In genomic region chr13:83715308-83715785, GRCm38 (mm10) we compare ENCODE assay signal across 8 mouse cellular contexts.
DNase-seq lines count a peak whose midpoint lies in the region; ATAC-seq and TF ChIP-seq lines count a peak whose summit lies in the region.

No protein-coding gene starts in this region.

- TF ChIP-seq POLR2A in cerebellum, adult 2 months (IDR thresholded peaks at IDR 0.05; ENCODE audit: borderline replicate concordance, insufficient read depth, low read length) = peak; percentile 82; the same call in 1 of the 2 replicates

- under 1% methylated on average over 14 of the region's 14 CpGs for WGBS in cerebellum, adult 2 months
- 5% methylated on average over 14 of the region's 14 CpGs for WGBS in liver, embryonic 12.5 days (ENCODE audit: insufficient replicate concordance)

- H3K27ac ChIP-seq in cerebellum, adult 2 months (ENCODE audit: insufficient read depth, low read length) = peak overlapping the region; percentile 99
- H3K27ac ChIP-seq in liver, embryonic 12.5 days = no peak overlapping the region

- no peaks in the 10 kb centered on the region for H3K36me3 ChIP-seq in megakaryocyte, embryonic 14.5 days (replicated peaks; ENCODE audit: low read length)
- H3K36me3 ChIP-seq in liver, embryonic 12.5 days = no peaks in the 10 kb centered on the region

- no peak for DNase-seq in cerebellum, adult 2 months
- no peak for DNase-seq in cerebellum, postnatal 14 days
- DNase-seq in ovary, postnatal 36 days (ENCODE audit: low spot score) = no peak
- no peak for DNase-seq in kidney, postnatal 14 days

- H3K4me1 ChIP-seq in cerebellum, adult 2 months (ENCODE audit: control insufficient read depth, insufficient read depth, low read length) = peaks cover 12% of the 10 kb centered on the region; the same call in 1 of the 2 replicates
- H3K4me1 ChIP-seq in megakaryocyte, embryonic 14.5 days = peaks cover 36% of the 10 kb centered on the region
- H3K4me1 ChIP-seq in liver, embryonic 12.5 days = no peaks in the 10 kb centered on the region

- ATAC-seq in megakaryocyte, adult 5-6 weeks (ENCODE audit: poor library complexity, severe bottlenecking) = no peak
- peak; percentile 49; the same call in 1 of the 2 replicates for ATAC-seq in liver, embryonic 12.5 days
- no peak for ATAC-seq in erythroblast, adult 5-6 weeks (replicated peaks; ENCODE audit: low FRiP score, poor library complexity, severe bottlenecking)

- peak overlapping the region; percentile 98 for H3K4me3 ChIP-seq in cerebellum, adult 2 months (replicated peaks; ENCODE audit: insufficient read depth, low read depth, low read length)
- peak overlapping the region; percentile 81 for H3K4me3 ChIP-seq in megakaryocyte, embryonic 14.5 days (replicated peaks)
- peak overlapping the region; percentile 13; the same call in 1 of the 2 replicates for H3K4me3 ChIP-seq in liver, embryonic 12.5 days

- H3K4me2 ChIP-seq in liver, embryonic 12.5 days = peak overlapping the region; percentile 29; the same call in 1 of the 2 replicates

- no peaks in the 10 kb centered on the region for H3K27me3 ChIP-seq in cerebellum, adult 2 months (ENCODE audit: control insufficient read depth, insufficient read depth, low read length)
- H3K27me3 ChIP-seq in megakaryocyte, embryonic 14.5 days (replicated peaks) = peaks cover 90% of the 10 kb centered on the region
- H3K27me3 ChIP-seq in liver, embryonic 12.5 days (replicated peaks) = peaks cover 91% of the 10 kb centered on the region

- no peak for TF ChIP-seq CTCF in cerebellum, adult 2 months (IDR thresholded peaks at IDR 0.05; ENCODE audit: borderline replicate concordance, insufficient read depth, low read depth, low read length)

- no peaks in the 10 kb centered on the region for H3K9me3 ChIP-seq in megakaryocyte, embryonic 14.5 days
- no peaks in the 10 kb centered on the region for H3K9me3 ChIP-seq in liver, embryonic 12.5 days (replicated peaks)

- H3K9ac ChIP-seq in liver, embryonic 12.5 days = no peak overlapping the region

Comparison
In these comparisons a context has a peak if more than half of its experiments do, and no peak if none do; other contexts are left out.
1. H3K4me3 ChIP-seq: peak in every context shown above with its lines; median percentile 98 in cerebellum, adult 2 months; 81 in megakaryocyte, embryonic 14.5 days; 13 in liver, embryonic 12.5 days.